Mouse (Mus musculus): ENCODE results near the gene Stn1.

GRCm38 (mm10) chr19:47561996-47562441, 24.7 kb upstream of the Stn1 start:
- TF ChIP-seq POLR2A (IDR thresholded peaks at IDR 0.05; ENCODE audit: low read depth, low read length) (no peak), CTCF (IDR thresholded peaks at IDR 0.05; ENCODE audit: borderline replicate concordance, insufficient read depth, low read length) (no peak)

Measured in embryonic fibroblast, embryonic 13.5 days (primary cell).